Mouse (Mus musculus): ENCODE data around the gene Pnck. TPM values are rescaled to one million over a fixed set of nuclear protein-coding genes. Genes with fewer than 3 reads are reported as not detected.
A peak's percentile ranks its signal among the peaks of the same experiment; 100 is the strongest.

The Pnck gene
- polyA plus RNA-seq (2014; fragmentation: Nextera tagmentation; extraction: Ambion mirVana) = 12.3 and 13.1 TPM in 2 replicates

GRCm38 (mm10) chrX:73659575-73660283, at the start of gene Pnck:
Pnck (minus strand) TSS chrX:73660117.
- WGBS = 19% methylated on average over 48 of the region's 57 CpGs
- DNase-seq (ENCODE audit: low spot score) (peak; percentile 55), ATAC-seq (ENCODE audit: insufficient number of reproducible peaks, low FRiP score, low TSS enrichment, low read depth) (peak; percentile 34)
- H3K27me3 ChIP-seq (ENCODE audit: control insufficient read depth, insufficient read depth, low read length) = no peaks in the 10 kb centered on the region
- H3K27ac ChIP-seq (replicated peaks; ENCODE audit: low read depth, low read length) = no peak within 1 kb of the TSS
- no peaks in the 10 kb centered on the region for H3K36me3 ChIP-seq (ENCODE audit: control insufficient read depth, insufficient read depth, low read length)
- peak within 1 kb of the TSS; percentile 43; the same call in 1 of the 2 replicates for H3K9ac ChIP-seq (ENCODE audit: low read length)
- no peaks in the 10 kb centered on the region for H3K9me3 ChIP-seq (ENCODE audit: control insufficient read depth, low read length)
- H3K4me3 ChIP-seq (ENCODE audit: low read depth, low read length) = peak within 1 kb of the TSS; percentile 39
- peak within 1 kb of the TSS; percentile 70 for H3K4me2 ChIP-seq (ENCODE audit: low read depth, severe bottlenecking)
- H3K4me1 ChIP-seq (ENCODE audit: control insufficient read depth, insufficient read depth, low read length) = no peaks in the 10 kb centered on the region

DNA sequence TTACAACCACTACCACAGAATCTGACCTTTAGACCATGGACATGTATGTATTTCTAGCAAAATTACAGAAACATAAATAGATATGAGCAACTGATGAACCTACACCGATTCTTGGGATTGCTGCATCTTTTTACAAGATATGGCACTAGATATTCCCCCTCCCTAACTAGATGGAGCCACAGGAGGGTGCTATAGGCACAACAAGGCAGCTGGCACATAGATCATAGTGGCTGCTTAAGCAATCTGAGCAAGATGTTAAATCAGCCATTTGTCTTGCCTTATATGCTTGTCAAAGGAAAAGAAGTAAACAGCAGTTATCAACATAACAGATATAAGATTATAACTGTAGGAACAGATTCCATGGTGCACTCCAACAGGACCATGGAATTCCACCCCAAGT, 40.6 kb upstream of the Pnck start:
- H3K4me3 ChIP-seq (ENCODE audit: low read depth, low read length) = no peak overlapping the region
- 79% methylated on average over 1 of the region's 1 CpGs for WGBS
- H3K9ac ChIP-seq (ENCODE audit: low read length) = no peak overlapping the region
- no peak for ATAC-seq (ENCODE audit: insufficient number of reproducible peaks, low FRiP score, low TSS enrichment, low read depth)
- no peak overlapping the region for H3K4me2 ChIP-seq (ENCODE audit: low read depth, severe bottlenecking)
- H3K36me3 ChIP-seq (ENCODE audit: control insufficient read depth, insufficient read depth, low read length) = no peaks in the 10 kb centered on the region
- no peaks in the 10 kb centered on the region for H3K4me1 ChIP-seq (ENCODE audit: control insufficient read depth, insufficient read depth, low read length)
- no peaks in the 10 kb centered on the region for H3K27me3 ChIP-seq (ENCODE audit: control insufficient read depth, insufficient read depth, low read length)
- no peaks in the 10 kb centered on the region for H3K9me3 ChIP-seq (ENCODE audit: control insufficient read depth, low read length)
- no peak overlapping the region for H3K27ac ChIP-seq (replicated peaks; ENCODE audit: low read depth, low read length)
- DNase-seq (ENCODE audit: low spot score) = no peak

DNA sequence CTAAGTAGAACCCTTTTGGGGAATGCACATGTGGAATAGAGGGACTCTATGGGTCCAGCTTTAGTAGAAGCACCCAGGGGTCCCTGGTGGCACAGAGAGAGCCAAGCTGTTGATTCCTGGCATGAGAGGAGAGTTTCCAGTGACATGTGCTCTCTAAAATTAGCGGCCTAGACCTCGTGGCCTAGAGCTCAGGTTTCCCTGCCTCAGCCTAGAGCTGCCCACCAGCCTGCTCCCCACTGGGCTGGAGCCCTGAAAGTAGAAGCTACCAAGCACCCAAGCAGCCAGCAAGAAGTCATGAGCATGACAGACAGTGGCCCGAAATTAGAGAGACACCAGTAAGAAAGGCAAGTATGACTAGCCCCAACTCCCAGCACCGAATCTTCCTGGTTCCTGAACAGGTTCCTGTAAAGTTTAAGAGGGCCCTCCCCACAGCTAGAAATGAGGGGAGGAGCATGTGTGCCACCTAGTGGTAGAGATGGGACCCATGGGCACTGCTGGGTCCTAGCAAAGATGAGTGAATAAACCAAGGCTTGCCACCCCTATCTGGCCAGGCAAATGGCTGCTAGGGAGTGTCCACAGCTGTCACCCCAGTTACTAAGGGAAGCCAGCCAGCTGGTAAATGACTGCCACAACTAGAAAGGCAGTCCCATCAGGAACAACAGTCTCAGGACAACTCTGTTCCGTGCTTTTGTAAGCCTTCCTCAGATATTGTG, 31.2 kb upstream of the Pnck start:
- Histone ChIP-seq H3K27ac (replicated peaks; ENCODE audit: low read depth, low read length) (no peak overlapping the region), H3K4me3 (ENCODE audit: low read depth, low read length) (no peak overlapping the region), H3K4me2 (ENCODE audit: low read depth, severe bottlenecking) (no peak overlapping the region), H3K27me3 (ENCODE audit: control insufficient read depth, insufficient read depth, low read length) (no peaks in the 10 kb centered on the region), H3K9me3 (ENCODE audit: control insufficient read depth, low read length) (no peaks in the 10 kb centered on the region), H3K4me1 (ENCODE audit: control insufficient read depth, insufficient read depth, low read length) (no peaks in the 10 kb centered on the region), H3K9ac (ENCODE audit: low read length) (no peak overlapping the region), H3K36me3 (ENCODE audit: control insufficient read depth, insufficient read depth, low read length) (no peaks in the 10 kb centered on the region; the same call in 1 of the 2 replicates)
- peak; percentile 29 for DNase-seq (ENCODE audit: low spot score)
- WGBS = 76% methylated on average over 5 of the region's 5 CpGs
- ATAC-seq (ENCODE audit: insufficient number of reproducible peaks, low FRiP score, low TSS enrichment, low read depth) = no peak

DNA sequence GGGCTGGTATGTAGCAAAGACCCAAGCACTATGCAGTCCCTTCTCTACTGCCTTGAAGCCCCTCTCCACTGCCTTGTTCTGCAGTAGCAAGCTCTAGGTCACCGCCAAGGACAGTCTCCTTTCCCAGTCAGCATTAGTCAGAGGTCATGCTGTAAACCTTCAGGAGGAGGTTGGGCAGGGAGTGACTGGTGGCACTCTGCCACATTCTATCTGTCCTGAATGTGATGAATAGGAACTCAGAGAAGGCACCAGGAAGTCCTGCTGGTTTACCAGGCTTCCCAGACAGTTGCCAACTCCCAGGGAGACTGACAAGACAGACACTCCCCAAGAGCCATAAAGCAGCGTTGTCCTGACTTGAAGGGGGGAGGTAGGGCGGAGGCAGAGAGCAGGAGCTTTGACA, 25.7 kb upstream of the Pnck start:
- no peak for DNase-seq (ENCODE audit: low spot score)
- H3K4me3 ChIP-seq (ENCODE audit: low read depth, low read length) = no peak overlapping the region
- no peaks in the 10 kb centered on the region for H3K9me3 ChIP-seq (ENCODE audit: control insufficient read depth, low read length)
- no peak overlapping the region for H3K4me2 ChIP-seq (ENCODE audit: low read depth, severe bottlenecking)
- H3K27ac ChIP-seq (replicated peaks; ENCODE audit: low read depth, low read length) = no peak overlapping the region
- no peak overlapping the region for H3K9ac ChIP-seq (ENCODE audit: low read length)
- no peak for ATAC-seq (ENCODE audit: insufficient number of reproducible peaks, low FRiP score, low TSS enrichment, low read depth)
- no peaks in the 10 kb centered on the region for H3K4me1 ChIP-seq (ENCODE audit: control insufficient read depth, insufficient read depth, low read length)
- H3K27me3 ChIP-seq (ENCODE audit: control insufficient read depth, insufficient read depth, low read length) = no peaks in the 10 kb centered on the region
- no peaks in the 10 kb centered on the region; the same call in 1 of the 2 replicates for H3K36me3 ChIP-seq (ENCODE audit: control insufficient read depth, insufficient read depth, low read length)
- WGBS = 58% methylated on average over 3 of the region's 3 CpGs

DNA sequence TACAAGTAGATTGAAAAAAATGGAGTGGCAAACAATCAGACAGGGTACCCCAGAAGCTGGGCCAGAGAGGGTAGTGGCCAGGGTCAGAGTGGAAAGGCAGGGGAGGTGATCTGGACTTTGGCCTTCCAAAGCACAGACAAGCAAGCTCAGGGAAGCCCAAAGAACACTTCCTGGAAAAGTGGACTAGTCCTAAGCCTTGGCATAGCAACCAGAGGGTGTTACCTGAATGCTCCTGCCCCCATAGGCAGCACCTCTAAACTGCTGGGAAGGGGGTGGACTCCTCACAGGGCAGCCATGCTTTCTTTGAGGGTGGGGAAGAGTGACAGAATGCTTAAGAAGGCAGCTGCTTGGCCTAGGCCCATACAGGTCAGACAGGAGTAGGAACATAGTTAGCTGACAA, 25.1 kb upstream of the Pnck start:
- Histone ChIP-seq H3K9me3 (ENCODE audit: control insufficient read depth, low read length) (no peaks in the 10 kb centered on the region), H3K27ac (replicated peaks; ENCODE audit: low read depth, low read length) (no peak overlapping the region), H3K4me2 (ENCODE audit: low read depth, severe bottlenecking) (no peak overlapping the region), H3K4me3 (ENCODE audit: low read depth, low read length) (no peak overlapping the region), H3K9ac (ENCODE audit: low read length) (no peak overlapping the region), H3K36me3 (ENCODE audit: control insufficient read depth, insufficient read depth, low read length) (no peaks in the 10 kb centered on the region; the same call in 1 of the 2 replicates), H3K27me3 (ENCODE audit: control insufficient read depth, insufficient read depth, low read length) (no peaks in the 10 kb centered on the region), H3K4me1 (ENCODE audit: control insufficient read depth, insufficient read depth, low read length) (no peaks in the 10 kb centered on the region)
- ATAC-seq (ENCODE audit: insufficient number of reproducible peaks, low FRiP score, low TSS enrichment, low read depth) = no peak
- DNase-seq (ENCODE audit: low spot score) = no peak

DNA sequence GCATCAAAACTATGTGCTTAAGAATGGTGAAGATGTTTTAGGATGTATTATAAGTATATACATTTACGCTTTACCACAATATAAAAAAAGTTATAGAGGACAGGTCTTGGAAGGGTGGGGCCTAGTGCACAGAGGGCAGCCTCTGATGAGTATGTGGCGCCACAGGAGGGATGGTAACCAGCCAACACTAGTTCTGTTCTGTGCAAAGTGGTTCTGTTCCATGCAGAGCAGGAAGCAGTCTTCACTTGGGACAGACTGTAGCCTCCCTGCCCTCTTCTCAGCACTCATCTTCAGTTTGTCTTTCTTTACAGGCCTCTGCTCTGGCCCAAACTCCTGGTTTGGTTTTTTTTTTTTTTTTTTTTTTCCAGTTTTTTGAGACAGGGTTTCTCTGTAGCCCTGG, 24.2 kb upstream of the Pnck start:
- H3K4me2 ChIP-seq (ENCODE audit: low read depth, severe bottlenecking) = no peak overlapping the region

GRCm38 (mm10) chrX:73676668-73677067, 16.8 kb upstream of the Pnck start:
- no peak overlapping the region for H3K27ac ChIP-seq (replicated peaks; ENCODE audit: low read depth, low read length)
- 94% methylated on average over 4 of the region's 4 CpGs for WGBS
- no peak overlapping the region for H3K4me2 ChIP-seq (ENCODE audit: low read depth, severe bottlenecking)
- 0 out of 2 replicates have a peak, but pooled peaks cover 2% of the 10 kb centered on the region for H3K27me3 ChIP-seq (ENCODE audit: control insufficient read depth, insufficient read depth, low read length)
- no peak overlapping the region for H3K9ac ChIP-seq (ENCODE audit: low read length)
- DNase-seq (ENCODE audit: low spot score) = no peak
- no peaks in the 10 kb centered on the region for H3K9me3 ChIP-seq (ENCODE audit: control insufficient read depth, low read length)
- H3K4me3 ChIP-seq (ENCODE audit: low read depth, low read length) = no peak overlapping the region
- H3K4me1 ChIP-seq (ENCODE audit: control insufficient read depth, insufficient read depth, low read length) = no peaks in the 10 kb centered on the region
- ATAC-seq (ENCODE audit: insufficient number of reproducible peaks, low FRiP score, low TSS enrichment, low read depth) = no peak
- H3K36me3 ChIP-seq (ENCODE audit: control insufficient read depth, insufficient read depth, low read length) = no peaks in the 10 kb centered on the region; the same call in 1 of the 2 replicates

More for the DNA sequence above, 24.2 kb upstream of the Pnck start:
- DNase-seq (ENCODE audit: low spot score) (no peak), ATAC-seq (ENCODE audit: insufficient number of reproducible peaks, low FRiP score, low TSS enrichment, low read depth) (no peak)
- H3K36me3 ChIP-seq (ENCODE audit: control insufficient read depth, insufficient read depth, low read length) = no peaks in the 10 kb centered on the region; the same call in 1 of the 2 replicates
- no peak overlapping the region for H3K9ac ChIP-seq (ENCODE audit: low read length)
- WGBS = 85% methylated on average over 2 of the region's 2 CpGs
- H3K27ac ChIP-seq (replicated peaks; ENCODE audit: low read depth, low read length) = no peak overlapping the region
- no peak overlapping the region for H3K4me3 ChIP-seq (ENCODE audit: low read depth, low read length)
- H3K4me1 ChIP-seq (ENCODE audit: control insufficient read depth, insufficient read depth, low read length) = no peaks in the 10 kb centered on the region
- H3K27me3 ChIP-seq (ENCODE audit: control insufficient read depth, insufficient read depth, low read length) = no peaks in the 10 kb centered on the region
- H3K9me3 ChIP-seq (ENCODE audit: control insufficient read depth, low read length) = no peaks in the 10 kb centered on the region

GRCm38 (mm10) chrX:73675231-73675630, 15.3 kb upstream of the Pnck start:
- no peak overlapping the region for H3K9ac ChIP-seq (ENCODE audit: low read length)
- no peak overlapping the region for H3K27ac ChIP-seq (replicated peaks; ENCODE audit: low read depth, low read length)
- H3K4me3 ChIP-seq (ENCODE audit: low read depth, low read length) = no peak overlapping the region
- WGBS = 67% methylated on average over 2 of the region's 2 CpGs
- no peak for DNase-seq (ENCODE audit: low spot score)
- no peaks in the 10 kb centered on the region for H3K4me1 ChIP-seq (ENCODE audit: control insufficient read depth, insufficient read depth, low read length)
- 0 out of 2 replicates have a peak, but pooled peaks cover 2% of the 10 kb centered on the region for H3K27me3 ChIP-seq (ENCODE audit: control insufficient read depth, insufficient read depth, low read length)
- ATAC-seq (ENCODE audit: insufficient number of reproducible peaks, low FRiP score, low TSS enrichment, low read depth) = no peak
- H3K4me2 ChIP-seq (ENCODE audit: low read depth, severe bottlenecking) = peak overlapping the region; percentile 66; the same call in 1 of the 2 replicates
- H3K9me3 ChIP-seq (ENCODE audit: control insufficient read depth, low read length) = no peaks in the 10 kb centered on the region
- H3K36me3 ChIP-seq (ENCODE audit: control insufficient read depth, insufficient read depth, low read length) = no peaks in the 10 kb centered on the region

All from limb, embryonic 11.5 days (tissue).